Mouse (Mus musculus) forebrain, embryonic 10.5 days (tissue): Measurements from ENCODE around the gene Cacna1s. TPM values are rescaled to one million over a fixed set of nuclear protein-coding genes. Genes with fewer than 3 reads are reported as not detected.

ENCODE experiments used
- DNase-seq: peaks from one replicate; pipeline ENCODE4 v3.0.0-alpha.2; 2017; ENCODE audit warnings: low spot score; ENCODE audit errors: extremely low spot score
- H3K27ac ChIP-seq: fragments of 300-500 bp; sonication (generic); 2 replicates; pipeline ENCODE4 v1.5.1; 2016; ENCODE audit warnings: mild to moderate bottlenecking
- H3K27me3 ChIP-seq: fragments of 300-500 bp; sonication (generic); 2 replicates; pipeline ENCODE4 v1.6.1; 2016; ENCODE audit warnings: mild to moderate bottlenecking; ENCODE audit not compliant: poor library complexity, severe bottlenecking
- H3K36me3 ChIP-seq: fragments of 300-500 bp; sonication (generic); replicated peaks from 2 replicates; pipeline ENCODE4 v1.6.1; 2016; ENCODE audit warnings: mild to moderate bottlenecking, moderate library complexity
- H3K4me1 ChIP-seq: fragments of 300-500 bp; sonication (generic); 2 replicates; pipeline ENCODE4 v1.6.1; 2016
- H3K4me3 ChIP-seq: fragments of 300-500 bp; sonication (generic); 2 replicates; pipeline ENCODE4 v1.5.1; 2016; ENCODE audit warnings: mild to moderate bottlenecking, moderate library complexity
- H3K9me3 ChIP-seq: fragments of 300-500 bp; sonication (generic); 2 replicates; pipeline ENCODE4 v1.6.1; 2016; ENCODE audit warnings: mild to moderate bottlenecking, moderate library complexity
- WGBS: fragments of 180-500 bp; shearing (Covaris S2); methylation state at CpG from one replicate; pipeline ENCODE4 v1.1.7; 2016; 5-methylcytosine and 5-hydroxymethylcytosine counted together
- polyA plus RNA-seq: library from polyadenylated mRNA; unstranded; fragments of >200 nt; fragmentation: Nextera tagmentation; extraction: Ambion mirVana; gene quantifications from 2 replicates; pipeline ENCODE4 v1.2.1, GENCODE M21; 2016

The Cacna1s gene
- polyA plus RNA-seq, 1 experiment from 2014 or later, result not detected

DNA sequence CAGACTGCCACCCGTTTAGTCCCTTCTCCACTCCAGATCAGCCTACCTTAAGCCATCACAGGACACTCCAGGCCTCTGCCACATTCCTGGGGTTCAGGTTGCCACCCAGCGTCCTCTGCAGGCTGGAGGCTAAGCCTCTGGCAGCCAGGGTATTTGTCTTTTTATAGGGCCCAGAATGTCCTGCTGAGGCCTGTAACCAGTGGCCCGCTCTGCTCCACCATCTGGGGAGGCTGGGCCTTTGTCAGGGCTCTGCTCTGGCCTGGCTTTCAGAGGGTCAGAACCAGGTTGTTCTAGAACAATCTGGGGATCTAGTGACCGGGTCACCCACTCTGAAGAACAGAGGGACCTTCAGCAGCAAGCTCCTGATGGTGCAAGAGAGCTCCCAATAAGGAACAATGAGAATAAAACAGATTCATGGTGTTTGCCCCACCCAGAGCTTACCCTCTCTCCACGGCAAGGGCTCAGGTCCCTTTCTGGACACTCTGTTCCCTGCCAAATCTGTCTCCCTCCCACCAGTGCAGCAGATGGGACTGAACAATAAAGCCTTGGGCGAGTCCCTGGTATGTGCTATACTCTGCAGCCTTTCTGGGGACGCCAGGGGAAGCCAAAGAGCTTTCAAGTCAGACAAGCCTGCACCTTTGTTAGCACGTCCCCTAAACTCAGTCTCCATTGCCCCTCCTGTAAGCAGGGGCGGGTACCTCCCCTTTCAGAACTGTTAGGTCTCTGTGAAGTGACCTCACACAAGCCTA lies 8.7 kb downstream of the Cacna1s start:
- Histone ChIP-seq H3K4me3 (no peak overlapping the region), H3K36me3 (no peaks in the 10 kb centered on the region), H3K9me3 (no peaks in the 10 kb centered on the region), H3K27ac (peak overlapping the region; percentile 27; the same call in 1 of the 2 replicates), H3K27me3 (no peaks in the 10 kb centered on the region), H3K4me1 (peaks cover 20% of the 10 kb centered on the region)
- no peak for DNase-seq
- 56% methylated on average over 9 of the region's 9 CpGs for WGBS

- H3K9me3 ChIP-seq, result no peaks in the 10 kb centered on the region
- no peaks in the 10 kb centered on the region for H3K36me3 ChIP-seq
- H3K4me1 ChIP-seq, result peaks cover 17% of the 10 kb centered on the region
- H3K4me3 ChIP-seq, result no peak overlapping the region
- H3K27me3 ChIP-seq, result no peaks in the 10 kb centered on the region
- WGBS, result 91% methylated on average over 7 of the region's 7 CpGs
- no peak for DNase-seq
- H3K27ac ChIP-seq, result peak overlapping the region; percentile 27; the same call in 1 of the 2 replicates
Measured at GRCm38 (mm10) chr1:136061790-136062141, 9.2 kb downstream of the Cacna1s start.

- H3K9me3 ChIP-seq, result no peaks in the 10 kb centered on the region
- H3K27me3 ChIP-seq, result no peaks in the 10 kb centered on the region
- peaks cover 11% of the 10 kb centered on the region for H3K4me1 ChIP-seq
- DNase-seq, result no peak
- 80% methylated on average over 5 of the region's 5 CpGs for WGBS
- no peak overlapping the region for H3K4me3 ChIP-seq
- H3K27ac ChIP-seq, result no peak overlapping the region
- H3K36me3 ChIP-seq, result no peaks in the 10 kb centered on the region
Measured at GRCm38 (mm10) chr1:136063991-136064390, 11.4 kb downstream of the Cacna1s start.

- Histone ChIP-seq H3K4me3 (no peak overlapping the region), H3K27ac (no peak overlapping the region), H3K4me1 (peaks cover 3% of the 10 kb centered on the region), H3K27me3 (no peaks in the 10 kb centered on the region), H3K9me3 (no peaks in the 10 kb centered on the region), H3K36me3 (no peaks in the 10 kb centered on the region)
- WGBS, result 54% methylated on average over 1 of the region's 1 CpGs
- DNase-seq, result no peak
Measured at GRCm38 (mm10) chr1:136066621-136067020, 14.1 kb downstream of the Cacna1s start.

DNA sequence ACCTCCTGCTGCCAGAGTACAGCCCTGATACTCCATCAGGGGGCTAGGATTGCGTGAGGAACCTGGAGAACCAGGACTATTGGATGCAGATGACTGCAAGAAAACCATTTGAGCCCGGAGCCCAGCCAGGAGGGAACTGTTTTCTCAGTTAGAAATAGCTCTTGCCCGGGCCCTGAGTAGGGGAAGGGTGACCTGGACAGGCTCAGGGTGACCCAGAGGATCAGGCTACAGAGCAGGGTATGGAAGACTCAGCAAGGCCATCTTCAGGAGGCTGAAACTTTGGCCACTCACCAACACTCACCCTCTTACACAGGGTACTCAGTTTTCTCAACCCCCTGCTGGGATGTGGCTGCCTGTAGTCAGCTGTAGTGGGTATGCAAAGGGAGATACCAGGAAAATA lies 15.0 kb downstream of the Cacna1s start:
- Histone ChIP-seq H3K36me3 (no peaks in the 10 kb centered on the region), H3K4me3 (no peak overlapping the region), H3K4me1 (no peaks in the 10 kb centered on the region; the same call in 1 of the 2 replicates), H3K27ac (no peak overlapping the region), H3K27me3 (no peaks in the 10 kb centered on the region), H3K9me3 (no peaks in the 10 kb centered on the region)
- DNase-seq, result no peak
- WGBS, result 70% methylated on average over 3 of the region's 3 CpGs

DNA sequence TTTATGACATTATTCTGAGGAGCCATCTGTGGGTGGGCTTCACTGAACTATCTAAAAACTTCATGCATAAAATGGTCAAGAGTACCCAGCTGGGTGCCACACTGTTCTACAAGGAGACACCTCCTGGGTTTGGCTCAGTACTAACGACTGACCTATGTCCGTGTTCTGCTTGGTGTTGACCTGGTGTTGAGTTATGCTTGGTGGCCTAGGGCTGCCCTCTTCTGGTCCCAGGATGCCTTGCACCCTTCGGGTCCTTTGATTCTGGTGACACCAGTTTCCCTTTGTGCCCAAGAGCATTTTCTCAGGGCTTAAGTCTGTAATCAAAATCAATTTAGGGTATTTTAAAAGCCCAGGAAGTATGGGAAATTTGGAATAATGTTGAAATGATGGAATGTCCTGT lies 23.5 kb downstream of the Cacna1s start:
- no peaks in the 10 kb centered on the region for H3K4me1 ChIP-seq
- peak; percentile 20 for DNase-seq
- no peaks in the 10 kb centered on the region for H3K36me3 ChIP-seq
- 0 out of 2 replicates have a peak, but pooled peaks cover 5% of the 10 kb centered on the region for H3K27me3 ChIP-seq
- no peaks in the 10 kb centered on the region for H3K9me3 ChIP-seq
- 16% methylated on average over 3 of the region's 3 CpGs for WGBS
- no peak overlapping the region for H3K27ac ChIP-seq
- H3K4me3 ChIP-seq, result no peak overlapping the region

GRCm38 (mm10) chr1:136077656-136078055 lies 25.1 kb downstream of the Cacna1s start:
- WGBS, result 76% methylated on average over 4 of the region's 4 CpGs
- no peak overlapping the region for H3K4me3 ChIP-seq
- DNase-seq, result no peak
- peaks cover 6% of the 10 kb centered on the region; the same call in 1 of the 2 replicates for H3K9me3 ChIP-seq
- no peaks in the 10 kb centered on the region for H3K4me1 ChIP-seq
- H3K36me3 ChIP-seq, result no peaks in the 10 kb centered on the region
- H3K27me3 ChIP-seq, result 0 out of 2 replicates have a peak, but pooled peaks cover 5% of the 10 kb centered on the region
- no peak overlapping the region for H3K27ac ChIP-seq

DNA sequence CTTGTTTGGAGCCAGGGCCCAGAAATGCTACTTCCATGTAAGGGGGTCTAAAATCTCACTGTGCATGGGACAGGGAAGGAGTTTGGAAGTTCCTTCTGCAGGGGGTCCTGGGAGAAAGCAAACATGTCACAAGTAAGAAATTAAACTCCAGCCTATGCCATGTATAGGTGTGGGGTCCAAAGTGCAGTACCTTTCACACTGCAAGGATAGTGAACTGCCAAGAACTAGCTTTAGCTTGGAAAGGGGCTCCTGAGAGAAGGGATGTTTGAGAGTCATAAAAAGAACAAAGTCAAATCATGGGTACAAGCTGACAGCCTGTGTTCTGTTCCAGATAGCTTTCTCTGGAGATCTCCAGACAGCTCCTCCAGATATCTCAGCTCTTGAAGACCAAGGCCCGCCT lies 28.6 kb downstream of the Cacna1s start:
- Histone ChIP-seq H3K4me3 (no peak overlapping the region), H3K27ac (no peak overlapping the region), H3K4me1 (no peaks in the 10 kb centered on the region), H3K9me3 (peaks cover 6% of the 10 kb centered on the region; the same call in 1 of the 2 replicates), H3K36me3 (no peaks in the 10 kb centered on the region), H3K27me3 (0 out of 2 replicates have a peak, but pooled peaks cover 5% of the 10 kb centered on the region)
- 81% methylated on average over 1 of the region's 1 CpGs for WGBS
- no peak for DNase-seq

DNA sequence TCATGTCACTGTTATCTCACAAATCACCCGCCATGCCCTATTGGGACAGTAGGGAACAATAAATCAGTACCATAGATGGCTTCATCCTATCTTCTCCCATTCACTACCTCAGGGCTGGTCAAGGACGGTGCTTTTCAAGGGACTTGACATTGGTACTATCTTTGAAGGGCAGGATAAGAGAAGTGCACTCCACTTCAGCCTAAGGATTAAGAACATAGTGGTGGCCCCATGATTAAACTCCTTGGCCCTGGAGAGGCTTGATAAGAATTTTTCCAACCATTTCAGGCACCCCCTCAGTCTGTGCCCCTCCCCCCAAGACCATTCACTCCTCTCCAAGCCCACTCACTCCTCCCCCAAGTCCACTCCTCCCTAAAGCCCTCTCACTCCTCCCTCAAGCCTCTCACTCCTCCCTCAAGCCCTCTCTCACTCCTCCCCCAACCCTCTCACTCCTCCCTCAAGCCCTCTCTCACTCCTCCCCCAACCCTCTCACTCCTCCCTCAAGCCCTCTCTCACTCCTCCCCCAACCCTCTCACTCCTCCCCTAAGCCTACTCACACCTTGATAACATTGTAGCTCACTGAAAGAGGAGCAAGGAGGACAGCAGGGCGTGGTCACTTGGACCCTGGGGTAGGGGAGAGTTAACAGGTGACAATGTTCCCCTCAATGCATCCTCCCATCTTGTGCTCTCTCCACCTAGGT lies 33.6 kb downstream of the Cacna1s start:
- Histone ChIP-seq H3K4me3 (no peak overlapping the region), H3K9me3 (peaks cover 6% of the 10 kb centered on the region; the same call in 1 of the 2 replicates), H3K4me1 (0 out of 2 replicates have a peak, but pooled peaks cover 6% of the 10 kb centered on the region), H3K36me3 (no peaks in the 10 kb centered on the region), H3K27ac (no peak overlapping the region), H3K27me3 (no peaks in the 10 kb centered on the region)
- 85% methylated on average over 3 of the region's 3 CpGs for WGBS
- no peak for DNase-seq

DNA sequence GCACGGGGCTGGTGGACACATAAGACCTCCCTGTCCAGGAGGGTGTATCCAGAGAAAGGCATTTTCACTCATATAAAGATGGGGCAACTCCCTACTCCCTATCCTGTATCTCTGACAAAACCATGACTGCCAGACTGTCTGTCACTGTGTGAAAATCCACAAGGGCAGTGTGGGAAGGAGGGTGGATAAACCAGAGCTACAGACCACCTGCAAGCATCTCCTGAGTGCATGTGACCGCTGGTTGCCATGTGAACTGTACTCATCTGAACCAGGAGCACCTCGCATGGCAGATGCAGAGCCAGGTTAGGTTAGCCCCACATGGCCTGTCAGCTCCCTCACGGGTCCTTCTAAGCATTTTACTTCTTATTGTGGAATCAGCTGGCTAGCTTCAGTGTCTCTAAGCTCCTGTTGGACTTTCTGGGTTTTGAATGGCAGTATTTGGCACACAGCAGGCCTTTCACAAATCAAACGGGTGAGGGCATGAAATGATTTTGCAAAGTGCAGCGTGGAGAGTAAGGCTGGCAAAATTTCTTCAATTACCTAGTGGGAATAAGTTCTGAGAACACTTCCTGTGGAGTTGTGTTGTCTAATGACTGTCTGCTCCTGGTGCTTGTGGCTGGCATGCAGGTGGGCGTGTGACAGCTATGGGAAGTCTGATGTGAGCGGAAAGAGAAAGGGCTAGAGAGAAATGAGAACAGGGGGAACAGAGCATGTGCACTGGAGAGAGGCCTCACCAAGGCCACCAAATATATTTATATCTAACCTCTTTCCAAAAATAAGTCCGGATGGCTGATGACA lies 37.0 kb downstream of the Cacna1s start:
- no peak overlapping the region for H3K27ac ChIP-seq
- WGBS, result 84% methylated on average over 9 of the region's 9 CpGs
- H3K27me3 ChIP-seq, result no peaks in the 10 kb centered on the region
- no peak overlapping the region for H3K4me3 ChIP-seq
- 0 out of 2 replicates have a peak, but pooled peaks cover 6% of the 10 kb centered on the region for H3K4me1 ChIP-seq
- no peak for DNase-seq
- no peaks in the 10 kb centered on the region for H3K36me3 ChIP-seq
- H3K9me3 ChIP-seq, result no peaks in the 10 kb centered on the region

GRCm38 (mm10) chr1:136093726-136094125 lies 41.2 kb downstream of the Cacna1s start:
- Histone ChIP-seq H3K9me3 (no peaks in the 10 kb centered on the region), H3K36me3 (no peaks in the 10 kb centered on the region), H3K4me3 (no peak overlapping the region), H3K4me1 (0 out of 2 replicates have a peak, but pooled peaks cover 6% of the 10 kb centered on the region), H3K27me3 (no peaks in the 10 kb centered on the region), H3K27ac (no peak overlapping the region)
- 86% methylated on average over 3 of the region's 3 CpGs for WGBS
- no peak for DNase-seq

DNA sequence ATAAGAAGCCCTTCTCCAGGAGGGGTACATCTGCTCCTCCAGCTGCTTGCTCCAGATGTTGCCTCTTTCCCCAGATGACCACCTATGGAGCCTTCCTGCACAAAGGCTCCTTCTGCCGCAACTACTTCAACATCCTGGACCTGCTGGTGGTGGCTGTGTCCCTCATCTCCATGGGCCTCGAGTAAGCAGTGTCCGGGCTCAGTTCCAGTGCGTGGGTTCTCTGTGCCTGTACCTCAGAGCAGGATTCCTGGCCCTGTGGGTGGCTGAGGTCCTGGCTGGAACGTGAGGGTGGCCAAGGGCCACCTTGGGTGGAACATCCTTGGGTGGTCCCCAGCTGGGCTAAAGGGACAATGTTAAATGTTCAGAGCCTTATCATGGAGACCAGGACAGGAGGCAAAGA lies 42.3 kb downstream of the Cacna1s start:
- H3K27ac ChIP-seq, result no peak overlapping the region
- no peaks in the 10 kb centered on the region for H3K27me3 ChIP-seq
- no peaks in the 10 kb centered on the region for H3K9me3 ChIP-seq
- 0 out of 2 replicates have a peak, but pooled peaks cover 6% of the 10 kb centered on the region for H3K4me1 ChIP-seq
- no peak for DNase-seq
- no peaks in the 10 kb centered on the region for H3K36me3 ChIP-seq
- 83% methylated on average over 5 of the region's 5 CpGs for WGBS
- no peak overlapping the region for H3K4me3 ChIP-seq
